Mouse (Mus musculus) forebrain, embryonic 16.5 days (tissue): ENCODE measurements around the gene Itga6. TPM values are rescaled to one million over a fixed set of nuclear protein-coding genes. Genes with fewer than 3 reads are reported as not detected.
"Not testable (repeated sequence)": the region's sequence is repeated elsewhere in the genome, so short reads cannot be mapped to it uniquely, and the experiment has no call there.

Experiments used
- ATAC-seq: fragments of 200-750 bp; cut with Nextera tagmentation; 2 replicates; pipeline ENCODE4 v1.8.0; 2017; ENCODE audit warnings: mild to moderate bottlenecking, moderate library complexity
- H3K27ac ChIP-seq: fragments of 300-500 bp; sonication (generic); 2 replicates; pipeline ENCODE4 v1.5.1; 2014; ENCODE audit warnings: low read length, control low read depth
- H3K27me3 ChIP-seq: fragments of 300-500 bp; sonication (generic); replicated peaks from 2 replicates; pipeline ENCODE4 v1.6.1; 2014; ENCODE audit warnings: low read length; ENCODE audit not compliant: control insufficient read depth, insufficient read depth
- H3K36me3 ChIP-seq: fragments of 300-500 bp; sonication (generic); 2 replicates; pipeline ENCODE4 v1.6.1; 2014; ENCODE audit not compliant: control insufficient read depth, insufficient read depth
- H3K4me1 ChIP-seq: fragments of 300-500 bp; sonication (generic); replicated peaks from 2 replicates; pipeline ENCODE4 v1.6.1; 2014; ENCODE audit warnings: low read length; ENCODE audit not compliant: control insufficient read depth, insufficient read depth
- H3K4me2 ChIP-seq: fragments of 300-500 bp; sonication (generic); 2 replicates; pipeline ENCODE4 v1.6.1; 2014; ENCODE audit warnings: mild to moderate bottlenecking, low read length, control low read depth
- H3K4me3 ChIP-seq: fragments of 300-500 bp; sonication (generic); replicated peaks from 2 replicates; pipeline ENCODE4 v1.5.1; 2014; ENCODE audit warnings: mild to moderate bottlenecking, low read length, control low read depth
- H3K9ac ChIP-seq: fragments of 300-500 bp; sonication (generic); replicated peaks from 2 replicates; pipeline ENCODE4 v1.6.1; 2014; ENCODE audit warnings: low read depth, low read length, control low read depth
- H3K9me3 ChIP-seq: fragments of 300-500 bp; sonication (generic); 2 replicates; pipeline ENCODE4 v1.6.1; 2016; ENCODE audit warnings: low read length; ENCODE audit not compliant: control insufficient read depth
- WGBS: fragments of 180-500 bp; shearing (Covaris S2); extraction: QIAGEN DNeasy Blood & Tissue Kit; methylation state at CpG from one replicate; pipeline ENCODE4 v1.1.7; 2014; 5-methylcytosine and 5-hydroxymethylcytosine counted together
- polyA plus RNA-seq: library from polyadenylated mRNA; unstranded; fragments of >200 nt; fragmentation: Nextera tagmentation; extraction: Ambion mirVana; gene quantifications from 2 replicates; pipeline ENCODE4 v1.2.1, GENCODE M21; 2015

Itga6 gene
- polyA plus RNA-seq, 1 experiment from 2014 or later: 21.6 TPM

DNA sequence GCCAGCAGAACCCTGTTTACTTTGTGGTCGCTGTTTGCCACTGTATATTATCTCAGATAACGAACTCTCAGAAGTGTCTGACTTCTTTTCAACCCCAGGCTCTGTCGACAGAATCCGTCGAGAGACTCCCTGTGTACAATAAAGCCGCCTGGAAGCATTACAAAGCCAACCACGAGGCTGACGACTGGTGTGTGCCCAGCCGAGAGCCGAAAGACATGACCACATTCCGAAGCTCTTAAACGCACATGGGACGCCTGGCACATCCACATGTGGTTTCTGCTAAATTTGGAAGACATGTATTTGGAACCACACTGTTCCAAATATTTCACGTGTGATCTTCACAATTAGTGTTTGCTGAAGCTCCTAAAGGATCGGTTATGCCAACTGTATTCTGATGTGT, 154.5 kb downstream of the Itga6 start:
- Histone ChIP-seq H3K27me3 (no peaks in the 10 kb centered on the region), H3K9me3 (no peaks in the 10 kb centered on the region), H3K36me3 (no peaks in the 10 kb centered on the region), H3K27ac (no peak overlapping the region), H3K4me1 (no peaks in the 10 kb centered on the region), H3K4me3 (no peak overlapping the region), H3K4me2 (no peak overlapping the region), H3K9ac (no peak overlapping the region)
- no peak for ATAC-seq
- WGBS: 62% methylated on average over 15 of the region's 15 CpGs

DNA sequence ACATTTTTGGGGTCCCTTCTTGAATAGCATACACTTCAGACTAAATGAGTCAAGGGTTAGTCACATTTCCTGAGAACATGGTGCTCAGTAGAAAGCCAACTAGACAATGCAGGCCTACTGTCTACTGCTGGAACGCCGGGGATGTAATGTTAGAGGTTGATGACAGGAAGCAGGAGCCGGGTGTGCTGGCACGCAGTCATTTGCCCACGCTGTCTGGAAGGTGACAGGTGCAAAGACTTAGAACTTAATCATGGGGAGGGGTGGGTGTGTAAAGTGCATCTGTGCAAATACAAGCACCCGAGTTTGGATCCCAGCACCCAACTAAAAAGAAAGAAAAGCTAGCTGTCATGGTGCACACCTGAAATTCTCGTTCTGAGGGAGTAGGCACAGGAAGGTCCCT, 159.7 kb downstream of the Itga6 start:
- Histone ChIP-seq H3K4me2 (no peak overlapping the region), H3K4me1 (no peaks in the 10 kb centered on the region), H3K36me3 (no peaks in the 10 kb centered on the region), H3K9me3 (no peaks in the 10 kb centered on the region), H3K4me3 (no peak overlapping the region), H3K9ac (no peak overlapping the region), H3K27me3 (no peaks in the 10 kb centered on the region), H3K27ac (no peak overlapping the region)
- WGBS: 94% methylated on average over 7 of the region's 7 CpGs
- no peak for ATAC-seq

DNA sequence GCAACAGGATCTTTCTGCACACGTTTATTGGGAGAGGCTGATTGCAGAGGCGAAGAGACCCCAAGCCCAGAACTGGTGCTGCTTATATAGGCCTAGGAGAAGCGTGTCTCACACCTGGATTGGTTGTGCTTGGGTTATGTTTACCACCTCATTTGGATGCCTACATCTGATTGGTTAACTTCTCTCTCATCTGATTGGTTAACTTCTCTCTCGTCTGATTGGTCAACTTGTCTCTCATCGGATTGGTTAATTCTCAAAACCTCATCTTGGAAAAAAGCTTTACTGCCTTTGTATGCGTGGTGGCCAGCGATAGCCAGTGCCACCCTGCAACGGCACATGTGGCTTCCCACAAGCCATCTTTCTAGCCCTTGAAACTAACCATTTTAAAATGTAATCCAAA, 160.9 kb downstream of the Itga6 start:
- not testable (repeated sequence) for H3K27ac ChIP-seq, H3K9ac ChIP-seq, H3K9me3 ChIP-seq, H3K4me2 ChIP-seq, H3K27me3 ChIP-seq, ATAC-seq, H3K4me1 ChIP-seq, H3K4me3 ChIP-seq, H3K36me3 ChIP-seq
- 98% methylated on average over 8 of the region's 8 CpGs for WGBS

Other genes with a start within 250 kb of the Itga6 start
- gene Dlx1, start 217.5 kb upstream of the Itga6 start, polyA plus RNA-seq: 232 and 239 TPM in 2 replicates
- gene Dlx2, start 198.9 kb upstream of the Itga6 start, polyA plus RNA-seq: 45.2 and 49.8 TPM in 2 replicates
- 24.2 and 27.2 TPM in 2 replicates for gene Pdk1, start 127.6 kb downstream of the Itga6 start, polyA plus RNA-seq
- 14.4 and 23.4 TPM in 2 replicates for gene Rapgef4, start 235.6 kb downstream of the Itga6 start, polyA plus RNA-seq